Mouse (Mus musculus) lung, embryonic 14.5 days (tissue): Measurements from ENCODE around the gene Smim24. TPM values are rescaled to one million over a fixed set of nuclear protein-coding genes. Genes with fewer than 3 reads are reported as not detected.

Source experiments
- ATAC-seq: fragments of 200-750 bp; cut with Nextera tagmentation; 2 replicates; pipeline ENCODE4 v1.8.0; 2017; ENCODE audit warnings: mild to moderate bottlenecking, moderate TSS enrichment, moderate library complexity; ENCODE audit not compliant: insufficient read depth
- DNase-seq: peaks from one replicate; pipeline ENCODE4 v3.0.0-alpha.2; 2015
- H3K27ac ChIP-seq: fragments of 300-500 bp; sonication (generic); 2 replicates; pipeline ENCODE4 v1.5.1; 2014; ENCODE audit warnings: low read depth, mild to moderate bottlenecking, moderate library complexity
- H3K27me3 ChIP-seq: fragments of 300-500 bp; sonication (generic); 2 replicates; pipeline ENCODE4 v1.6.1; 2014; ENCODE audit warnings: low read length, control low read depth; ENCODE audit not compliant: insufficient read depth
- H3K36me3 ChIP-seq: fragments of 300-500 bp; sonication (generic); 2 replicates; pipeline ENCODE4 v1.6.1; 2014; ENCODE audit warnings: control low read depth; ENCODE audit not compliant: insufficient read depth
- H3K4me1 ChIP-seq: fragments of 300-500 bp; sonication (generic); 2 replicates; pipeline ENCODE4 v1.6.1; 2014; ENCODE audit warnings: antibody characterized with exemption, control low read depth; ENCODE audit not compliant: insufficient read depth
- H3K4me2 ChIP-seq: fragments of 300-500 bp; sonication (generic); 2 replicates; pipeline ENCODE4 v1.6.1; 2014; ENCODE audit warnings: mild to moderate bottlenecking
- H3K4me3 ChIP-seq: fragments of 300-500 bp; sonication (generic); 2 replicates; pipeline ENCODE4 v1.5.1; 2014; ENCODE audit warnings: low read depth, low read length
- H3K9ac ChIP-seq: fragments of 300-500 bp; sonication (generic); 2 replicates; pipeline ENCODE4 v1.6.1; 2014
- H3K9me3 ChIP-seq: fragments of 300-500 bp; sonication (generic); 2 replicates; pipeline ENCODE4 v1.6.1; 2016; ENCODE audit warnings: low read depth, low read length, control low read depth
- CTCF ChIP-seq: IDR thresholded peaks from 2 replicates; pipeline ENCODE4 v1.5.1; 2016; ENCODE audit warnings: antibody characterized with exemption, low read depth
- WGBS: fragments of 180-500 bp; shearing (Covaris S2); extraction: QIAGEN DNeasy Blood & Tissue Kit; methylation state at CpG from one replicate; pipeline ENCODE4 v1.1.7; 2014; 5-methylcytosine and 5-hydroxymethylcytosine counted together
- polyA plus RNA-seq: library from polyadenylated mRNA; unstranded; fragments of >200 nt; fragmentation: Nextera tagmentation; extraction: Ambion mirVana; gene quantifications from 2 replicates; pipeline ENCODE4 v1.2.1, GENCODE M21; 2014

Gene Smim24
- 2.8 and 3.3 TPM in 2 replicates for polyA plus RNA-seq

- 47% methylated on average over 14 of the region's 14 CpGs for WGBS
- no peak within 1 kb of the TSS for H3K27ac ChIP-seq
- H3K4me1 ChIP-seq: no peaks in the 10 kb centered on the region; the same call in 1 of the 2 replicates
Observed at GRCm38 (mm10) chr10:81392781-81393185, at the start of gene Smim24. TSS of gene Smim24 (plus strand) at chr10:81393051.

GRCm38 (mm10) chr10:81344421-81345161, 48.3 kb upstream of the Smim24 start:
- H3K4me1 ChIP-seq: peaks cover 13% of the 10 kb centered on the region
- H3K9ac ChIP-seq: no peak overlapping the region
- H3K4me3 ChIP-seq: no peak overlapping the region
- 41% methylated on average over 8 of the region's 8 CpGs for WGBS
- DNase-seq: peak; percentile 46
- peaks cover 24% of the 10 kb centered on the region for H3K36me3 ChIP-seq
- no peaks in the 10 kb centered on the region for H3K9me3 ChIP-seq
- H3K27ac ChIP-seq: no peak overlapping the region
- ATAC-seq: no peak
- peaks cover 33% of the 10 kb centered on the region for H3K27me3 ChIP-seq
- peak; percentile 45 for TF ChIP-seq CTCF
- H3K4me2 ChIP-seq: no peak overlapping the region

More at GRCm38 (mm10) chr10:81392781-81393185, at the start of gene Smim24:
- H3K4me2 ChIP-seq: peak within 1 kb of the TSS; percentile 64
- peaks cover 27% of the 10 kb centered on the region for H3K36me3 ChIP-seq
- TF ChIP-seq CTCF: no peak
- no peaks in the 10 kb centered on the region for H3K9me3 ChIP-seq
- H3K27me3 ChIP-seq: no peaks in the 10 kb centered on the region
- DNase-seq: no peak
- H3K9ac ChIP-seq: peak within 1 kb of the TSS; percentile 48
- no peak for ATAC-seq
- H3K4me3 ChIP-seq: peak within 1 kb of the TSS; percentile 24

GRCm38 (mm10) chr10:81345162-81345534, 47.7 kb upstream of the Smim24 start:
- Histone ChIP-seq H3K9me3 (no peaks in the 10 kb centered on the region), H3K9ac (no peak overlapping the region), H3K27me3 (peaks cover 33% of the 10 kb centered on the region), H3K4me2 (no peak overlapping the region), H3K4me1 (peaks cover 14% of the 10 kb centered on the region), H3K36me3 (peaks cover 24% of the 10 kb centered on the region), H3K4me3 (no peak overlapping the region), H3K27ac (no peak overlapping the region)
- no peak for TF ChIP-seq CTCF
- ATAC-seq: no peak
- DNase-seq: no peak
- 83% methylated on average over 4 of the region's 4 CpGs for WGBS

GRCm38 (mm10) chr10:81346453-81347067, 46.3 kb upstream of the Smim24 start:
- Histone ChIP-seq H3K4me1 (peaks cover 14% of the 10 kb centered on the region), H3K4me2 (peak overlapping the region; percentile 61), H3K9me3 (no peaks in the 10 kb centered on the region), H3K36me3 (peaks cover 24% of the 10 kb centered on the region), H3K4me3 (peak overlapping the region; percentile 22), H3K27ac (0 out of 2 replicates have a peak overlapping the region, but pooled peaks have one; percentile 18), H3K9ac (peak overlapping the region; percentile 23), H3K27me3 (peaks cover 28% of the 10 kb centered on the region)
- 9% methylated on average over 52 of the region's 55 CpGs for WGBS
- peak; percentile 57 for TF ChIP-seq CTCF
- DNase-seq: peak; percentile 84
- no peak for ATAC-seq

- Histone ChIP-seq H3K27ac (peak overlapping the region; percentile 81; the same call in 1 of the 2 replicates), H3K9me3 (no peaks in the 10 kb centered on the region), H3K36me3 (peaks cover 24% of the 10 kb centered on the region), H3K4me3 (peak overlapping the region; percentile 79), H3K27me3 (0 out of 2 replicates have a peak, but pooled peaks cover 4% of the 10 kb centered on the region), H3K4me2 (peak overlapping the region; percentile 95), H3K9ac (peak overlapping the region; percentile 84; the same call in 1 of the 2 replicates), H3K4me1 (peaks cover 14% of the 10 kb centered on the region)
- 4% methylated on average over 11 of the region's 12 CpGs for WGBS
- ATAC-seq (no peak), DNase-seq (peak; percentile 64)
- TF ChIP-seq CTCF: no peak
Observed at GRCm38 (mm10) chr10:81349146-81349545, 43.7 kb upstream of the Smim24 start.

- TF ChIP-seq CTCF: no peak
- H3K4me1 ChIP-seq: peaks cover 14% of the 10 kb centered on the region
- H3K36me3 ChIP-seq: peaks cover 24% of the 10 kb centered on the region
- 0 out of 2 replicates have a peak, but pooled peaks cover under 1% of the 10 kb centered on the region for H3K27me3 ChIP-seq
- WGBS: under 1% methylated on average over 29 of the region's 29 CpGs
- H3K9me3 ChIP-seq: no peaks in the 10 kb centered on the region
- DNase-seq: no peak
- peak overlapping the region; percentile 84 for H3K9ac ChIP-seq
- H3K4me3 ChIP-seq: peak overlapping the region; percentile 79
- H3K4me2 ChIP-seq: peak overlapping the region; percentile 95
- ATAC-seq: peak; percentile 23
- peak overlapping the region; percentile 81 for H3K27ac ChIP-seq
Observed at GRCm38 (mm10) chr10:81349961-81350350, 42.9 kb upstream of the Smim24 start.
